Mouse (Mus musculus) olfactory bulb, adult 2 months (tissue): ENCODE measurements around the gene Gm10775. TPM values are rescaled to one million over a fixed set of nuclear protein-coding genes. Genes with fewer than 3 reads are reported as not detected.

ENCODE experiments used
- H3K27ac ChIP-seq: fragments of 200-500 bp; 2 replicates; pipeline ENCODE4 v1.5.1; 2012; ENCODE audit warnings: low read depth, low read length; ENCODE audit not compliant: insufficient read depth
- H3K4me1 ChIP-seq: fragments of 200-500 bp; 2 replicates; pipeline ENCODE4 v1.6.1; 2012; ENCODE audit warnings: low read length; ENCODE audit not compliant: control insufficient read depth, insufficient read depth
- H3K4me3 ChIP-seq: fragments of 200-500 bp; 2 replicates; pipeline ENCODE4 v1.5.1; 2012; ENCODE audit warnings: mild to moderate bottlenecking, low read depth, low read length, moderate library complexity; ENCODE audit not compliant: insufficient read depth
- CTCF ChIP-seq: fragments of 200-500 bp; IDR thresholded peaks from 2 replicates; pipeline ENCODE4 v1.5.1; 2012; ENCODE audit warnings: low read depth, mild to moderate bottlenecking, low read length, moderate library complexity; ENCODE audit not compliant: insufficient read depth
- POLR2A ChIP-seq: fragments of 200-500 bp; IDR thresholded peaks from 2 replicates; pipeline ENCODE4 v1.6.1; 2012; ENCODE audit warnings: mild to moderate bottlenecking, low read depth, low read length, moderate library complexity; ENCODE audit not compliant: insufficient read depth
- WGBS: fragments of 180-500 bp; shearing (Covaris S2); methylation state at CpG from one replicate; pipeline ENCODE4 v1.1.7; 2018; 5-methylcytosine and 5-hydroxymethylcytosine counted together
- polyA plus RNA-seq: library from polyadenylated mRNA; stranded (reverse); fragments of >200 nt; gene quantifications from 2 replicates; pipeline ENCODE4 v1.2.4, GENCODE M21; 2012; ENCODE audit warnings: low replicate concordance; ENCODE audit not compliant: missing spikeins, insufficient read depth, insufficient read length

Gene Gm10775
- polyA plus RNA-seq = not detected in 2 replicates

- Histone ChIP-seq H3K27ac (peak within 1 kb of the TSS; percentile 19), H3K4me1 (peaks cover 6% of the 10 kb centered on the region), H3K4me3 (peak within 1 kb of the TSS; percentile 44)
- TF ChIP-seq POLR2A (no peak), CTCF (no peak)
- WGBS = 53% methylated on average over 29 of the region's 29 CpGs
These were observed at the start of gene Gm10775 for GRCm38 (mm10) chr13:65259239-65259638. Gene Gm10775, plus strand, starts transcription at chr13:65259539.

DNA sequence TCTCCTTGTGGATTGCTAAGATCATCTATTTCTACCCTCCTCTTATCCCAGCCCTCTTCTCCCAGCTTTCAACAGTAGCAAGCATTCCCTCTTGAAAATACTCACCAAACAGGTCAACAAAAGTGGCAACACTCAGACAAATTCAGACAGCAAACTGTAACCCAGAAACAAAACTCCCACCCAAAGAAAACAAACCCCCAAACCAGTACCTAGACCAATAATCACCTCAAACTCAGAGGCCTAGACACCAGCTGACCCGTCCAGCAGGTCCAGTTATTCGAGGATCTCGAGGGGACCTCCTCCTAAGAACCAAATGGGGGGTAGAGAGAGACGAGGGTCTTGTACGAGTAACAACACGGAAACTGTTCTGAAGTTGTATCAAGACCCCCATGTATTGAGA is 33.4 kb upstream of the Gm10775 start:
- H3K4me3 ChIP-seq = no peak overlapping the region
- 60% methylated on average over 6 of the region's 6 CpGs for WGBS
- TF ChIP-seq POLR2A = no peak
- no peak for TF ChIP-seq CTCF

DNA sequence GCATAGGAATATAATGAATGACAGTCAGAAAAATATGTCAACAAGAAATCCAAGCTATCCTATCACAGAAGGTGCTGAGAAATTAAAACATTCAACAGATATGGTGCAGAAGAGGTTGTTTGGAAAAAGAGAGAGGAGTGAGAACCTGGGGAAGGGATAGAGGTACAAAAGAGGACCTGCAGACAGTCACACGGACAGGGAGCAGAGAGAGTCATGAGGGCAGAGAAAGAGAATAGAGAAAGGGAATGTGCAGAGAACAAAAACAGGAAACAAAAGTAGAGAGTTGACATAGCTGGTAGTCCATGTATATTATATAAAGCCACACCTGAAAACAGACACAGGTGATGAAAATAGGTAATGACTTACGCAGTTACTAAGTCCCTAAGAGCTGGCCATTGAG is 32.7 kb upstream of the Gm10775 start:
- H3K4me1 ChIP-seq = no peaks in the 10 kb centered on the region

More for the DNA sequence above, 33.4 kb upstream of the Gm10775 start:
- Histone ChIP-seq H3K27ac (no peak overlapping the region), H3K4me1 (no peaks in the 10 kb centered on the region)

DNA sequence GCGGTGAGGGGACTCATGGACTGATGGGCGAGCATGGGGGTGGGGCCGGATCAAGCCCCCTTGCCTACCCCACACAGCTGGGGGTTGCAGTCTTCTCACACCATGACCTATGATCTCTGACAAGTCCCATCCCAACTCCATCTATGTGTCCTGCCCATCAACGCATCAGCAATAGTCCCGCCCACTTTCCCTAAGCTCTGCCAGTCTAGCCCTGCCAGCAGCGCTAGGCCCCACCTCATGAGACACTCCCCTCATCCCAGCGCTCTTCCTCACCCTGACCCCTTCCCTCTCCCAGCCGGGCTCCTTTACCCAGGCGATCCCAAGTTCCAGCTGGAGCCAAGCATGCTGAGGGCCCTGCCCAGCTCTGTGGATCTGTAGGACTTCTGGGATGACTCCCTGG is 22.1 kb upstream of the Gm10775 start:
- TF ChIP-seq CTCF = no peak
- TF ChIP-seq POLR2A = no peak
- 71% methylated on average over 9 of the region's 9 CpGs for WGBS

More for the DNA sequence above, 32.7 kb upstream of the Gm10775 start:
- 92% methylated on average over 2 of the region's 2 CpGs for WGBS
- TF ChIP-seq POLR2A (no peak), CTCF (no peak)
- Histone ChIP-seq H3K27ac (no peak overlapping the region), H3K4me3 (no peak overlapping the region)

DNA sequence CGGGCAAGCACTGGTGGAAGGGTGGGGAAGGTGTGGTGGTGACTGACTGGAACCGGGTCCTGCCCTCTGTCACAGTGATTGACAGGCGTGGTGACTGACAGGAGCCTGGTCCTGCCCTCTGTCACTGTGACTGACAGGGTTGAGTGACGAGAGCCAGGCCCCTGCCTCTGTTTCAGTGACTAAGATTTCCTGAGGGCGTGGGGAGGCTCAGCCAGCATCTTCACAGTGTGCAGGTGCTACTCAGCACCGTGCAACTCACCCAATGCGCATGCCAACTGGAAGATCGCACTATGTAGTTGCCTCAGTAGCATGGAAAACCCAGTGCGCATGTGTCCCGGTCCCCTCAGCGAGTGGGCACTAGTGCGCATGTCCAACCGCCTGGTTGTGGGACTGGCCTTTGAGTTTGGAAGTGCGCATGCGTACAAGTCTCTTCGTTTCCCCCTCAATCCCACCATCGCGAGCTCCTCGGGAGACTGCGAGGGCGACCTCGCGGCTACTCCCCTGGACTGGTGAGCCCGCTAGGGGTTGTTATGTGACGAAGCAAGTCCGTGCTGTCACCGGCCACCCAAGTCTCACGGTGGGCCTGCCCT is 18.7 kb upstream of the Gm10775 start:
- WGBS = under 1% methylated on average over 28 of the region's 28 CpGs
- peak overlapping the region; percentile 93 for H3K27ac ChIP-seq
- TF ChIP-seq POLR2A = peak; percentile 90
- TF ChIP-seq CTCF = no peak; the same call in 1 of the 2 replicates
- H3K4me3 ChIP-seq = peak overlapping the region; percentile 74
- H3K4me1 ChIP-seq = peaks cover 16% of the 10 kb centered on the region

More for the DNA sequence above, 22.1 kb upstream of the Gm10775 start:
- H3K4me1 ChIP-seq = peaks cover 9% of the 10 kb centered on the region
- no peak overlapping the region for H3K4me3 ChIP-seq
- no peak overlapping the region for H3K27ac ChIP-seq

DNA sequence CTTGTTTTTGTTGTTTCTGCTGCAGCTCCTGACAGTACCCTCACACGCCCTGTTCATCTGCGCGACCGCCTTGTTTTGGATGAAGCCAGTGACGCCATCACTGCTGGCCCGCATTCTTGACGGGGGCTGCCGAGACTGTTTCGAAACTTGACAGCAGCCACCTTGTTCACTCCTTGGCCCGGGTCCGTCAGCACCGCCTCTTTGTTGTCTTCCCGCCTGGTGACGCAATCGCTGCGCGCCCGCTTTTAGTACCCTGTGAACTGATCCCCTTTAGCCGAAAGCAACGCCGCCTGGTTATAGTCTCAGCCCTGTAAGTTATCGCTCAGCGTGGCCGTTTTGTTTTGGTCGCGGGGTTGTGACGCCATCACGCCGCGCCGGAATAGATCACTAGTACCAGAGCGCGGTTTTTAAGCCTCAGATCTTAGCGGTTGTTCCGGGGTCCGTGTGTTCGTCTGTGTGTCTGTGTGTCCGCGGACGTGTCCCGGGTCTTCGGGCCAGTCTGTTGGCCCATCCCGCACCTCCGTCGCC is 18.2 kb upstream of the Gm10775 start:
- TF ChIP-seq POLR2A (no peak; the same call in 1 of the 2 replicates), CTCF (no peak)
- H3K4me3 ChIP-seq = peak overlapping the region; percentile 74
- peaks cover 16% of the 10 kb centered on the region for H3K4me1 ChIP-seq
- WGBS = under 1% methylated on average over 45 of the region's 45 CpGs
- peak overlapping the region; percentile 93 for H3K27ac ChIP-seq

DNA sequence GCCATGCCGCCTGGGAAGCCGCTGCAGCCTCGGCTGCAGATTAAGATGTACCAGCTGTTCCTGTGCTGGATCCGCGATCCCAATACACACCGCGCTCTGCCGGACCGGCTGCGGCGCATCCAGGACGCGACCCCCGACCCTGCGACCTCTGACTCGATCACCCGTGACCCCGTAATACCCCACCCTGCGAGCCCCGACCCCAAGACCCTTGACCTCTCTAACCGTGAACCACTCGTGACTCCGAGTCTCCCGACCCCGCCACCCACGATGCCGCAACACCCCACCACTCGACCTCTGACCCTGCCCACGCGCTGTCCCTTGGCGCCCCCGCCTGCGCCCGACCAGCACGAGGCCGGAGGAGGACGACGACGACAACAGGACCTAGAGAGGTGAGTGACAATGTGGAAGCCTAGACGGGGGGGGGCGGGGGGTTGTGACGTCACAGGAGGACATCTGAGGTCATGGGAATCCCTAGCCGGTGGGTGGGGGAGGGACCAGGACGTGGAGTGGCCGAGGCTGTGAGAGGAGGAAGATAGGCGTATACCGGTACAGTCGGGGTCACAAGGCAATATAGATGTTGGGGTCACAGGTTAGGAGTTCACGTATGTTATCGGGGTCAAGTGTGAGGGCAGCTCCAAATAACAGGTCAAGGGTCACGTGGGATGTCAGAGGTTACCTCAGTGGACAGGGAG is 17.6 kb upstream of the Gm10775 start:
- Histone ChIP-seq H3K27ac (peak overlapping the region; percentile 60; the same call in 1 of the 2 replicates), H3K4me3 (peak overlapping the region; percentile 74), H3K4me1 (peaks cover 16% of the 10 kb centered on the region)
- WGBS = 5% methylated on average over 50 of the region's 51 CpGs
- TF ChIP-seq POLR2A (no peak), CTCF (no peak)

GRCm38 (mm10) chr13:65242319-65242787 is 17.0 kb upstream of the Gm10775 start:
- WGBS = 43% methylated on average over 27 of the region's 27 CpGs
- peaks cover 16% of the 10 kb centered on the region for H3K4me1 ChIP-seq
- H3K27ac ChIP-seq = no peak overlapping the region
- H3K4me3 ChIP-seq = peak overlapping the region; percentile 74
- TF ChIP-seq POLR2A (no peak), CTCF (no peak)

- H3K4me1 ChIP-seq = peaks cover 16% of the 10 kb centered on the region
- H3K27ac ChIP-seq = no peak overlapping the region
- WGBS = 94% methylated on average over 4 of the region's 4 CpGs
- no peak overlapping the region for H3K4me3 ChIP-seq
- TF ChIP-seq CTCF (no peak), POLR2A (no peak)
These were observed 16.1 kb upstream of the Gm10775 start for GRCm38 (mm10) chr13:65243273-65243672.
